Mouse (Mus musculus) v-Abl transformed pro-B cells (cell line): ENCODE results near the gene St6galnac6.

Source experiments
- in situ Hi-C, 2 experiments: fragments of 400-800 bp; cut with MboI; formaldehyde crosslinking; loops; one replicate each; pipeline ENCODE4 v1.15.1; 2025; ENCODE audit not compliant: unreplicated experiment in 2 of 2

Gene St6galnac6

GRCm38 (mm10) chr2:32633660-32634059, 34.2 kb downstream of the St6galnac6 start:
- in situ Hi-C loops, result loop anchor here (5.0 kb wide), 3 partner anchors 54 to 219 kb away; partner anchors contain the start of gene Tor2a (in 1 of the 2)

- in situ Hi-C loops, result loop anchor here (5.0 kb wide), 3 partner anchors 53 to 218 kb away; partner anchors contain the start of gene Tor2a (in 2 of the 2)
These were observed 35.0 kb downstream of the St6galnac6 start for GRCm38 (mm10) chr2:32634277-32635105.

GRCm38 (mm10) chr2:32636617-32637016, 37.1 kb downstream of the St6galnac6 start:
- in situ Hi-C loops, result loop anchor here in 1 of 2 experiments (5.0 kb wide), 1 partner anchor 121 kb away; the partner anchor contains the start of gene Tor2a

- in situ Hi-C loops, result loop anchor here in 1 of 2 experiments (5.0 kb wide), 1 partner anchor 119 kb away; the partner anchor contains the start of gene Tor2a
These were observed 38.3 kb downstream of the St6galnac6 start for GRCm38 (mm10) chr2:32637778-32638281.

- in situ Hi-C loops, result loop anchor here in 1 of 2 experiments (5.0 kb wide), 1 partner anchor 118 kb away; the partner anchor contains the start of gene Tor2a
These were observed 40.1 kb downstream of the St6galnac6 start for GRCm38 (mm10) chr2:32639632-32640031.

- in situ Hi-C loops, result no loop called here
These were observed 41.1 kb downstream of the St6galnac6 start for GRCm38 (mm10) chr2:32640550-32641051.

GRCm38 (mm10) chr2:32641810-32642209, 42.3 kb downstream of the St6galnac6 start:
- in situ Hi-C loops, result no loop called here

GRCm38 (mm10) chr2:32642813-32643212, 43.3 kb downstream of the St6galnac6 start:
- in situ Hi-C loops, result no loop called here

- in situ Hi-C loops, result no loop called here
These were observed 44.6 kb downstream of the St6galnac6 start for GRCm38 (mm10) chr2:32644083-32644482.

- in situ Hi-C loops, result no loop called here
These were observed 45.4 kb downstream of the St6galnac6 start for GRCm38 (mm10) chr2:32644799-32645475.

- in situ Hi-C loops, result no loop called here
These were observed 46.1 kb downstream of the St6galnac6 start for GRCm38 (mm10) chr2:32645647-32646046.

- in situ Hi-C loops, result no loop called here
These were observed 47.0 kb downstream of the St6galnac6 start, which contains the start of gene Eng for GRCm38 (mm10) chr2:32646379-32647056. TSS of gene Eng (plus strand) at chr2:32646595.

GRCm38 (mm10) chr2:32647366-32647765, 47.9 kb downstream of the St6galnac6 start:
- in situ Hi-C loops, result no loop called here

GRCm38 (mm10) chr2:32653764-32654163, 54.3 kb downstream of the St6galnac6 start:
- in situ Hi-C loops, result no loop called here

- in situ Hi-C loops, result no loop called here
These were observed 55.4 kb downstream of the St6galnac6 start for GRCm38 (mm10) chr2:32654743-32655393.

- in situ Hi-C loops, result no loop called here
These were observed 55.9 kb downstream of the St6galnac6 start for GRCm38 (mm10) chr2:32655394-32655744.

GRCm38 (mm10) chr2:32655826-32656225, 56.3 kb downstream of the St6galnac6 start:
- in situ Hi-C loops, result no loop called here

GRCm38 (mm10) chr2:32658873-32659272, 59.4 kb downstream of the St6galnac6 start:
- in situ Hi-C loops, result no loop called here

- in situ Hi-C loops, result no loop called here
These were observed 62.1 kb downstream of the St6galnac6 start for GRCm38 (mm10) chr2:32661509-32662107.
